Mouse (Mus musculus) Muller cell, postnatal 12 days (primary cell): ENCODE measurements around the gene Sdc4.
A peak's percentile ranks its signal among the peaks of the same experiment; 100 is the strongest.

Experiments used
- DNase-seq: peaks from one replicate; pipeline ENCODE4 v3.0.0-alpha.2; 2015; ENCODE audit errors: inconsistent ontology term

Sdc4 gene

DNA sequence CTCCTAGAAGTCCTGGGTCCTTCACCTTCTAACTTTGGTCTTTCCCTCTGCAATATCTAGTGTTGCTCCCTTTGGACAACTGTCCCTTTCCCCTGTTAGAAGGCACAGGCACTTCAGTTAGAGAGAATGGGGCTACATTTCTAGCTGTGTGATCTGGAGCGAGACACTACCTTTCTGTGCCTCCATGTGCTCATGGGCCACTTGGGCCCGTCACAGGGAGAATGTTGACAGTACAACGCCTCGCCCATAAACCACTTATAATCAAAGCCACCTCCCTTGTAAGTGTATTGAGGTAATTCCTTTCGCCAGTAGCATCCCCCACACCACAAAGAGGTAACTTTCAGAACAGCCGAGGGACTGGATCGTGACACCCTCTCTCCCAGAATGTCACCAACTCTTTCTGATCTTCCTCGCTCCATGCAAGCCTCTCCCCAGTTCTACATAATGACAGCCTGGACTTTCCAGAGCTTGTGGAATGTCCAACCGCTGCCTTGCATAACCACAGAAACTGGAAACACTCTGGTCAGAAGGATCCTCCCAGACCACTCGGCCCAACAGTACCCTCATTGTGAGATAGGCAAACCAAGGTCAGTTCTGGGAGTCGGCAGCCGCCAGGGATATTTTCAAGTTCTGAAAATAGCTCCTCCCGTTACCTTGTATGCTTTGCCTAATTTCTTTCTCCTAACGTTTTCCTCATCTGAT is 5.8 kb upstream of the Sdc4 start:
- no peak for DNase-seq

DNA sequence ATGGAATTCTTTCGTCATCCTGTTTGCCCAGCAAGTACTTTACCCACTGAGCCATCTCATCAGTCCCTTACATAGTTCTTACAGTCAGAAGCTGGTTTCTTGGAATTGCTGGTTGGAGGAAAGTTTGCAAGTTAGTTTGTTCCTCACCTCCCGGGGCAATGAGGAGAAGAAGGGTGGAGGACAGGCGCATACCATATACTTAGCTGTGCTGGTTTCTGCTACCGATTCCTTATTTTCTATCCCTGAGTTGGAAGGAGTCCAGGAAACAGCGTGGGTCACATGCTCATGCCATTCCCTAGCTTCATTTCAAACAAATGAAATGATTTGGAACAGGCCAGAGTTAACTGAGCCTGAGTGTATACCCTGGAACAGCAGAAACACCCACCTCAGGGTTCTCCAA is 5.2 kb upstream of the Sdc4 start:
- DNase-seq: no peak

DNA sequence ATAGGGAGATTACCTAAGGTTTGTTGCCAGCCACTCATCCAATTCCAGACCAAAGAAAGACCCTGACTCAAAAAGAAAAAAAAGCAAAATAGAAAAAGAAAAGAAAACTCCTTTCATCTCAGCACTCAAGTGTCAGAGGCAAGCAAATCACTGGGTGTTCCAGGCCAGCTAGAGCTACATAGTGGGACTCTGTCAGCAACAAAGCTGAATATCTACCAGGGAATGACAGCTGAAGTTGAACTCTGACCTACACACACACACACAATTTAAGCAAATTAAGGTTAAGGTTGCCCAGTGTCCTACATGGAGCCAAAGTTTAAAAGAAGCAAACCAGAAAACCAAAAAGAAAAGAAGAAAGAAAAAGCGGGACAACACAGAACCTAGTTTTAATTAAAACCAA is 4.5 kb upstream of the Sdc4 start:
- no peak for DNase-seq

DNA sequence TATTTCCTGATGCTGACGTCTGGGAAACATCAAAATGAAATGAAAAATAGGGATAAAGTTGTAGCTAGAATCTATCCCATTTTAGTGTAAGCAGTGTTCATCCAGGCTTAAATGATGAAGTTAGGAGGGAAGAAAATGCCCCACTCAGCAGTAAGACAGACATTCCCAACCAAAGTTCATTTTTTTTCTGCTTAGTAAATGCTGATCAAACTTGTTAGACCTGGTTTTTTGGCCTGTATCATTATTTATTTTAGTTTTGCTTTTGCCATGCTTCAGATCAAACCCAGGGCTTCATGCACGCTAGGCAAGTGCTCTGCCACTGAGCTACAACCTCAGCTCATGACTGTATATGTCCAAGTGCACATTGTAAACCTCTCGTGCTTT is 2.4 kb upstream of the Sdc4 start:
- DNase-seq: no peak

DNA sequence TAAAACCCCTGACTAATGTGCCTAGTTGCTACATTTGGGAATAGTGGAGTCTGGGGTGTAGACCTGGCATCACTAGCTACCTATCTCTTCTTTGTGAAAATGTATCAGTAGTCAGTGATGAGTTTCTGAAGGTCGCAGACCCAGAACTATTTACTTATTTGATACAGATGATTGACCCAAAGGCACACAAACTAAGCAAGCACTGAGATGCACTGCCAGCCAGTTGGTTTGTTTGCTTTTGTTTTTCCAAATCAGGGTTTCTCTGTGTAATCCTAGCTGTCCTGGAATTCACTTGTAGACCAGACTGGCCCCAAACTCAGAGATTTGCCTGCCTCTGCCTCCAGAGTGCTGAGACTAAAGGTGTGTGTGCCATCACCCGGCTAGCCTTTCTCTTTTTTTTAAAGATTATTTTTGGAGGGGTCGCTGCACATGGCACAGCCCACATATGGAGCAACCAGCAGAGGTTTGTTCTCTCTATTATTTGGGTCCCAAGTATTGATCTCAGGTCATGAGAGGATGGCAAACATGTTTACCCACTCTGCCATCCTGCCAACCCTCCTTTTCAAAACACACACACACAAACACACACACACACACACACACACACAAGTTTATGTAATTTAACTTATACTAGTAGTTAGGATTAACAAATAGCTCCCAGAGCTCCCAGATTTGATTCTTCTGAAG is 1.9 kb upstream of the Sdc4 start:
- no peak for DNase-seq

DNA sequence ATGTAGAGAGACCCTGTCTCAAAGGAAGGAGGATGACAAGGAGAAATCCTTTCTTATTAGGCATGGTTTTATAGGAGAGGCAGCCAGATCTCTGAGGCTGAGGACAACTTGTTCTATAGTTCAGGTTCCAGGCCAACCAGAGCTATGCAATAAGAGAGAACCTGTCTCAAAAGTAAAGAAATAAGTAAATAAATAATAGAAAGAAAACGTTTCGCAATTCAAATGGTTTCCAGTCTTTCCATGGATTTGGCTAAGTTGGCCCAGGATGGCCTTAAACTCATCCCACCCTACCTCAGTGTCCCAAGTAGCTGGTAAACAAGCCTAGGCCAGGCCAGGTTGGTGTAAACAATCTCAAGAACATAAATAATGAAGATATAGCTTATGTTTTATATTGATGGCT is 1.0 kb upstream of the Sdc4 start:
- no peak for DNase-seq

DNA sequence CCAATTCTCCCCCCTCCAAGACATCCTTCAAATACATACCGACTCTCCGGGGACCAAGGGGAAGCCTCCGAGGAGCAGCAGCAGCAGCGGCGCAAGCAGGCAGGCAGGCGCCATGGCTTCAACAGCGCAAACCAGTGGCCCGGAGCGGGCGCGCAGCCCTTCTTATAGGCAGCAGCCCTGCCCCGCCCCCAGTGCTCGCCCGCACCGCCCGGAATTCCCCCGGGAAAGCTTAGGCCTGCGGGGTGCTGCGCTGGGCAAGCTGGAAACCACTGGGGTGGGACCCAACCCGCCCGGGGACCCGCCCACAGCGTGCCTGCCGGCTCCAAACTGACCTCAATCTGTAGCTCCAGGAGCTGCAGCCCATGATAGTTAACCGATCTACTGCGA is 643 bp downstream of the Sdc4 start:
- DNase-seq: peak; percentile 96

DNA sequence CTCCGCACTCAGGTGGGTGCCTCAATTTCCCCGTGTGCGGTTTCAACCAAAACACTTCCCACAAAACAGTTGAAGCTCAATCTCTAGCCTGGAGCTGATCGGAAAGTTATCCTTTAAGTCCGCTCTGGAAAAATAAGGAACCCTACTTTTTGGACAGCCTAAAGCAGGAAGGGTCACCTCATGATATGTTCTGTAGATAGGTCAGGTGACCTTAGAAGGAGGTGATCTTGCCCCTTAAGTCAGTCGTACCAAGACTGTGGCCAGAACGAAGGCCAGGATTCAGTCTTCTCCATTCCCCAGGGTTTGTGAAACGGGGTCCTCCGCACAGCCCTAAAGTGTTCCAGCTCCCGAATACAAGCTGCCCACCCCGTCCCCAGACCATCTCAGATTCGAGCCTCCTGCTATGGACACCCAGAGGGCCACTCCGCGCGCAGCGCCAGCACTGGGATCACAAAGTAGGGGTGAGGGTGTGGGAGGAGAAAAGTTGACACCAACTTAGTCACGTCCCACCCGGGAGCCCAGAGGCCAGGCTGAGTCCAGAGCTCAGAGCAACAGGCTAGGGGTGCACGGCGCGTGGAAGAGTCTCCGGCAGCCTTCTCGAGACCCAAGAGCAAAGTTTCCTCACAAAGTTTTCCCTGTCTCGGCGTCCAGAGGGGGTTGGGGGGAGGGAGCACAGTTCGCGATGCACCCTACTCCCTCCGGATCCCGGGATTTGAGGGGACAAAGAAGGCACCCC is 1.2 kb downstream of the Sdc4 start:
- DNase-seq: no peak

DNA sequence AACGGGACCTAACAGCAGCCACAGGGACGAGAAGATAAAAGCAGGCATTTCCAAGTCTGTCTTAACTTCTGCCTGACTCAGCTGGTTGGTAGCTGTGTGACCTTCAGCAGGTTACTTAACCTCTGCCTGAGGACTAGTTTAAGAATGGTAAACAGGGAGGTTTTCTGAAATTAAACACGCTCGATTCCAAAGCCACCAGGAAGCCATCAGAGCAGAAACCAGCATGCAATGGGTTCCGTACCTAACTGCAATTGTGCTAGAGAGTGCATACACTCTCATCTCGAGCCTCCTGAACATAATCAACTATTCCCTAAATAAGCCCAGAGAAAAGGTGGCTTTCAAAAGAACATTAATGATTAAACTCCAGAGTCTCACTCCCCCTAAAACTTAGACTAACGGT is 2.0 kb downstream of the Sdc4 start:
- no peak for DNase-seq

DNA sequence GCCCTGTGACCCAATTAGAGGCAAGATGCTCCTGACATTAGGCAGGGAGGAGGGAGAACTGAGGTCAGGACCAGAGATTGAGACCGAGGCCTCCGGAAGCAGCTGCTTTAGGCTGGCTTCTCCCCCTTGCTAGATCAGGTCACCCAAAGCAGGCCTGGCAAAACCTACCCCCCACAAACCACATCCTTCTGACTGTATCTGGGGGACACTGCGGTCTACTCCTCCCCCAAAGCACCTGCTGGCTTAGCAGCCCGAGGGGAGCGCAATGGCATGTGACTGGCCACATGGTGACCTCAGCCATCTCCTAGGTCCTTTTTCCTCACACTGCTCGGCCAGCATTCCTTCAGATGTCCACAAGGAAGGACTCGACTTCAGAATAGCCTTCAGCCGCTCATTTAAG is 2.5 kb downstream of the Sdc4 start:
- DNase-seq: no peak

DNA sequence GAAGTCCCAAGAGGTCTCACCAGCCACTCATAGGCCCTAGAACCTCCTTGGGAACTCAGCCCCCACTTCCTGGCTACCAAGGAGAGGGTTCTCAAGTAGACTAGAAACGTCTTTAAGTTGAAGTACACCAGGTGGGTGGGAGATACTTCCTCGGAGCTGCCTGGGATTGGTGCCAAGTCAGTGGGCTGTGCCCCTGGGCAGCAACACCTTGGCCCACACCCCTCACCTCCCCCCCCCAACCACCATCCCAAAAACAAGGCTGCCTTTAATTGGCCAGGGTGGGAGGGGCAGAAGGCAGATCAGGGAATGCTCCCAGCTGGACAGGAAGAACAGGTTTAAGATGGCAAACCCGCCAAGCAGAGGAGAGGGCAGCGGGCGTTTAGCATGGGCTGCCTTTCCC is 3.4 kb downstream of the Sdc4 start:
- DNase-seq: no peak

DNA sequence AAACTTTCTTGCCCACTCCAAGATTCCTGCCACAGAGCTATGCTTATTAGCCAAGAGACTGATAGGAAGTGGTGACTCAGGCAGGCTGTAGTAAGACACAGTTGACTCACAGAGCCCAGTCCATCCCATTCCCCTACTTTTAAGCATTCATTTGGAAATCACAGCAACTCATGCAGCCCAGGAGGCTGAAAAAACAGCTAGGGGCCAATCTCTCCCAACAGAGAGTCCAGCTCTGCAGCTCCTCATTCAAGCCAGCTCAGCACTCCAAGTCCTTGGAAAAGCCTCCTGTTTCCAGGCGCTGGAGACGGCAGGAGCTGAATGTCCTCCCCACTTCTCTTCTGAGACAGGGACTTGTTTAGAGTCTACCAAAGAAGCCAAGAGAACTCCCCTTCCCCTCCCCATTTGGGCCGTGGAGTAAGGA is 4.7 kb downstream of the Sdc4 start:
- peak; percentile 67 for DNase-seq

DNA sequence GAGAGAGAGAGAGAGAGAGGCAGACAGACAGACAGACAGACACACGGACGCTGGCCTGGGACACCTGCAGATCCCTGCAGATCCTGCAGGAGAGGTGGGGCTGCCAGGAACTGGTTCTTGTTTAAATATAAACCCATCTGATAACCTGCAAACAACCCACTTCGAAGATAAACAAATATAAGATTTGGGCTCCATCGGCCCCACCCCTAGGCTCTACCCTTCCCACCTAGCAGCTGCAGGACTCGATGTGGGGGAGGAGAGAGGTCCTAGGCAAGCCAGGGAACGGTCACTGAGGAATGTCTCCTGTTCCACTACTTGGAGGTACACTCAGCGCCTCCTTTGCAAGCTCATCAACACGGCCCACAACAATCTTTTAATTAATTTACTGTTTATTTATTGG is 5.4 kb downstream of the Sdc4 start:
- no peak for DNase-seq

DNA sequence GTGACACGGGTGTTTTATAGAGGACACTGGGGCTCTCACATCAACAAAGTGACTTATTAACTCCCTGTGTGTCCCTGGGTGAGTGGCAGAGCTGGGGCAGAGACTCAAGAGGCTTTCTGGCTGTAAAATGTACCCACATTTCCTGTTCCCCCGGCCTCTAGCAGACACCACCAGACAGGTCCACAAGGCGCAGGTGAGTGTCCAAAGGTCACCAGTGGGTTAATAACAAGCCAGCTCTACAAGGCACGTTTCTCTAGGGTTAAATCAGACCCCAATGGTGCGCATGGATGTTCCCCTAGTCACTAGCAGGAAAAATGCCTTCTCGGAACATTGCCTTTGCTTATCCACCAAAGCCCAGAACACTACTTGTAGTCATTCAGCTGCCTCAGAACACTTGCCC is 6.0 kb downstream of the Sdc4 start:
- no peak for DNase-seq

DNA sequence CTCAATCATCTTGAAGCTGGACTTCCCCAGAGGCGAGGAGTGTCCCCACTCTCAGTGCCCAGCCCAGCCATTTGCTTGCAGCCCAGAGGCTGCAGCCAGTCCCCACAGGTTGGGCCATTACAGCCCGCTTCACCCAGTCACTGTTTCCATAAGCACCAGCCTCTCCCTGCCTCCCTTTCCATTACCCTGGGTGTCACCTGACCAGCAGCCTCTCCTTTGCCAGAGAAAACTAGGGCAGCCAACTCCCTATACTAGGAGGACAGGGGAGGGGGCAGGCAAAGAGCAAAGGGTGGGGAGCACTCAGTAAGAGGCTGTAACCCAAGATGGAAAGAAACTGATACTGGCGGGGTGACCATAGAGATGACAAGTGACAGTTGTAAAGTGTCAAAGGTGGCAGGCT is 6.7 kb downstream of the Sdc4 start:
- DNase-seq: peak; percentile 76

DNA sequence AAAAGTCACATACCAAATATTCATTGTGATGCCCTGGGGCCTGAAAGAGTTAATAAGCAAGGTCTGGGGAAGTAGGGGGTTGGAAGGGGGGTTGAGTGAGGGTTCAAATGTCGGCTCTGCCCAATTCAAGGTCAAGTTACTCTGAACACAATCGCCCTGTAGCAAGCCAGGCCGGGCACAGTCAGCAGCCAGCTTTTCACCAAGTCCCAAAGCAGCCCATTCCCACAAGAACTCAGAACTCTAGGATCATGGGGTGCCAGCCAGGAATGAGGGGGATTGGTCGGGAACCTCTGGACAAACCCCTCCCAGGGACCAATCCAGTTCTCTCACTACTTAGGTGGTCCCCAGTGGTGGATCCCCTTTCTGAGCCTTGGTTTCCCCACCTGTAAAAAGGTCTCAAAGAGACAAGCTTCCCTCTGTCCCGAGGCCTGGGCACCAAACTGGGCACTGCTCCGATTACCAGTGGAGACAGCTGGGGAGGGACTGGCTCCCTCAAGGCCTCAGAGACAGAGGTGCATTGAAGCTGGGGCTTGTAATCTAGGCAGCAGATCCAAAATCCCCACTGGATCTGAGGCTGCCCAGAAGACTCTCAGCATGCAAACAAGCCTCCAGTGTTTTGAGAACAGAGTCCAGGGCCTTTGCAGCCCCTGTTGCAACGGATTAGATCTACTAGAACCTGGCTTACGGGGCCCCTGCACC is 7.3 kb downstream of the Sdc4 start:
- DNase-seq: no peak

DNA sequence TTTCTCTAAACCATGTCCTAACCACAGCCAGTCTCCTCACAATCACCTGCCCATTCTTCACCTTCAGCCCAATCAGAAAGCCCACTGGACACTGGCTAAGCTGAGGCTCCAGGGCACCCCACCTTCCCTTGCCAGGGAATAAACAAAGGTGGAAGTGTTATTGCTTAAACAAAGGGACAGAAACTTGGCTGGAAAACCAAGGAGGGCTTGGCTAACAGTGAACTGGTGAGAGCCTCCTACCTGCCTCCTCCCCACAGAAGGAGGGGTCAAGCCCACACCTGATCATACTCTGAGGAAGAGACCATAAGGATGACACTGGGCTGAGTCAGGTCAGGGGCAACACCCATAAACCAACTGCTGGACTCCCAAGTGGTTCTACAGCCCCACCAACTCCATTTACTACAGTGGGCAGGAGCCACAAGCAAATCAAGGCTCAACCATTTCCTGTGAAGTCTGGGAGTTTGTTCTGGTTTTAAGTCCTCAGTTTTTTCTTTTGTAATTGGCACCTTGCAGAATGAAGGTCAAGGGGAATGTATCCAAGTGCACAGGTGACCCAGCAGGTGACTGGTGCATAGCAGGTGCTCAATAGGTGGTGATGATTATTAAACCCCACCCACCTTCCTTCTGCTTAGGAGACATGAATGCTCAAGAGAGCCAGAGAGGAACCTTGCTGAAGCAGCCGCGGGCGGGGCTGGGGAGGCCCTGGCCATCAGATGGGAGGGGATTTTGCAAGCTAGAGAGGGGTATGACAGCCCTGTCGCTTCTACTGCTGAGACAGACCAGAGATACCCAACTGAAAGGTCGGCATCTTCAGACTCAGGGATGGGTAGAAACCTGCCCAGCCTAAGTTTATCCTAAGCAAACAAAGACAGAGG is 8.2 kb downstream of the Sdc4 start:
- no peak for DNase-seq

DNA sequence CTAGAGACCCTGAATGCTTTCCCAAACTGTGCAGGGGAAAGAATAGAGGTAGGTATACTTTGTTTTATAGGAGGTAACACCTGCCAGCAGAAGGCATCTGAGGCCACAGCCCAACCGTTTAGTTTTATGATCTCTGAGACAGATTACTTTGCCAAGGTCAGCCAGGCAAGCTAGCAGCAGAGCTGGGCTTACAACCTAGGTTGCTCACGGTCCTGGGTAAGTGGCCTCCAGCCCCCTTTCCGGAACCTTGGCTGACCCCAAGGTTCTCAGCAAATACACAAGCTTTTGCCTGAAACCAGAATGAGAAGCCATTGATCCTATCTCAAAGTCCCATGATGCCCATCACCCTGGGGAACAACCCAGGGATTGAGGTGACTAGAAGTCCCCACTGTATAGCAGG is 9.0 kb downstream of the Sdc4 start:
- DNase-seq: no peak

DNA sequence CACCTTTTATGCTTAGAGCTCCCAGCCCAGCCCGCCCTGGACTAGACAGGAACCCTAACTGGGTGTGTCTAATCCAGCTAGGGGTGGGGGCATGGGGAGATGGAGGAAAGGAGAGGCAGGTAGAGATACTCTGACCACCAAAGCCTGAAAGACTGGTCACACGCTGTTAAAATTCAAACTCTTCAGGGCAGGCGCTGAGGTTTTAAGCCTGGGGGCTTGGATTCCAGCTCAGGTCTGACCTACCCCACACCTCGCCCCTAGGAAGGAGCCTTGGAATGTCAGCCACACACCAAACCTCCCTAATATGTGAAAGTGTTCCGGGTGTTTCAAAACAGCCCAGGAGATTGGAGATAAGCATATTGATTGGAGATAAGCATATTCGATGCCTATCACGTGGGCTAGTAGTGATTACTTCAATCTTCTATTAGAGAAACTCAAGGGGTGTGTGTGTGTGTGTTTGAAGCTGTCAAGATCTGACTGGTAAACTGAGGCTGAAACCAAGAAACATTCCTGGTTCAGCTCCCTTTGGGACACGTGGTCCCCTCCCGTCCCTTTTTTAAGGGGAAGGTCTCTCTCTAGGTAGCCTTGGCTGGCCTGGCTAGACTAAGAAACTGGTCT is 10.3 kb downstream of the Sdc4 start:
- no peak for DNase-seq

DNA sequence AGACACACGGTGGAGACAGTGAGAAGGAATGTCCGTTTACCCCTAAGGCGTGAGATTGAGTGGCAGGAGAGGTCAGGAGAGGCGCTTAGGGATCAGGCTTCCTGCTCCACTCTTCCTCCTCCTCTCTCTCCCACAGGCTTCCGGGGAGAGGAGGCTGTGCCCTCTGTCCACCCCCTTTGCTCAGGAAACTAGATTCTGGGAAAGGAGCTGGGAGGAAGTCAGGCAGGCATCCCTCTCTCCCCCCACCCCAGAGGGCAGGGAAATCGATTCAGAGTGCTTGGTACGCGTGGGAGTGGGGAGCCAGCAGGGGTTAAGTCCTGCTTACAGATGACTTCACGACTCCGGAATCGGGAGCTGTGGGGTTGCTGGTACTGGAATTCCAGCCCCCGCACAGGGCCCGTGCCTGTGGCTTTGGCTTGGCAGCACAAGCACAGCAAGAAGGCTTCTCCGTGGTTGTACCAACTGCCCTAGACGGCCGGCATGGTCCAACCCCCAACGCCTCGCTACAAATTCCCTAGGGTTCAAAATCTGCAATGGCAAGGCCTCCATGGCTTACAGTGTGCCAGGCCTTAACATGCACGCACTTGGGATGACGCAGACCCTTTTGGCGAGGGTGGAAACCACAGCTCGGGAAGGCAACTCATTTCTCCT is 11.0 kb downstream of the Sdc4 start:
- peak; percentile 98 for DNase-seq
